Mouse (Mus musculus): ENCODE results near the gene Prkcz.
"Not testable (repeated sequence)": the region's sequence is repeated elsewhere in the genome, so short reads cannot be mapped to it uniquely, and the experiment has no call there.

Gene Prkcz

DNA sequence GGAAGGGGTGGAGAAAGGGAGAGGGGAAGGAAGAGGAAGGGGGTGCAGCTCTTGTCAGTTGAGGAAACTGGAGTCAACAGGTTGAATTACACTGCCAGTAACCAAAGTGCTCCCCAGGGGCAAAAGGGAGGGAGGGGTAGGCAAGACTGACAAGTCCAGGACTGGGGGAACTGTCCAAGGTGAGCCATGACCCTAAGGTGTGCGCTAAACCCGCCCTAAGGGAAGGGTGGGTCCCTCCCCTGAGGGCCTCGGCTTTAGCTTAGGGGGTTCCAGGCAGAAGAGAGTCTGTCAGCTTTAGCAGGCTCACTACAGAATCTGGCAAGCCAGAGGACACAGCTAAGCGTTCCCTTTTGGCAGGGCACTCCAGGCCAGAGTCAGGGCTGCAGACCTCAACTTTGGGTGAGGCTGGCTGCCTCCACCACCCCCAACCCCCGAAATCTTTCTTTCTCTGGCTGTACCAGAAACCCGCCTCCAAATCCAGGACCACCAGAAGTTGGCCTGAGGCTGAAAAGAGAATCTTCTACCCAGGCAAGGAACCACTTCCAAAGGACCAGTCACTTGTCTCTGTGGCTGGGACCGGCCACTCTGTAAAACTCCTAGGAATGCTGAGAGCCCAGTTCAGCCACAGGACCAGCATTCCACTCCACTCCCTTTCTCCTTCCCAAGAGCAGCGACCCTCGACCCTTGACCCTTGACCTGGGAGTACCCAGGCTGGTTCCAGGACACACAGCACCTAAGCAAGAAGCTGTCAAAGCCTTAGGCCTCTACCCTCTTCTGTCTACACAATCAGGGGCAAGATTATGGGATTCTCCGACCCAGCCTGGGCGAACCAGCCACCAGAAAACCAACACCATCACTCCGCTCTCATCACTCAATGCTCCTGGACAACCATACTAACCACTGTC lies 1.3 kb downstream of the Prkcz start:
- no peak for DNase-seq (ENCODE audit: low read depth in 1 of 2, low spot score in 2 of 2)

DNA sequence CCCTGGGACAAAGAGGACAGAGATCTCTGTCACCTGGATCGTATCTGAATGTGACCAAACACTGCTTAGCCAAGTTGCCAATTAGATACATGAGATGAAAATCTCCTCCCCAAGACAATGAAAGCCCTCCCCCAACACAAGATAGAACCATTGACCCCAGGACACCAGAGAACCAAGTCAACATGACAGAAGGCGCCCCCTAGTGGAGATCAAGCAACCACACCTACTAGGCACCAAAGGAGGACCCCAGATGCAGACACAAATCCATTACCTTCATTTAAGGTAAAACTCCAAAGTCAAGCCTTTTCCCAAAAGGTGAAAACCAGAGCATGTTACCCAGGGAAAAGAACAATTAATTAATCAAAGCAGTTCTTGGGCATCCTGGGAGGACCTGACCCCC lies 3.6 kb downstream of the Prkcz start:
- no peak for DNase-seq (ENCODE audit: low read depth in 1 of 2, low spot score in 2 of 2)

DNA sequence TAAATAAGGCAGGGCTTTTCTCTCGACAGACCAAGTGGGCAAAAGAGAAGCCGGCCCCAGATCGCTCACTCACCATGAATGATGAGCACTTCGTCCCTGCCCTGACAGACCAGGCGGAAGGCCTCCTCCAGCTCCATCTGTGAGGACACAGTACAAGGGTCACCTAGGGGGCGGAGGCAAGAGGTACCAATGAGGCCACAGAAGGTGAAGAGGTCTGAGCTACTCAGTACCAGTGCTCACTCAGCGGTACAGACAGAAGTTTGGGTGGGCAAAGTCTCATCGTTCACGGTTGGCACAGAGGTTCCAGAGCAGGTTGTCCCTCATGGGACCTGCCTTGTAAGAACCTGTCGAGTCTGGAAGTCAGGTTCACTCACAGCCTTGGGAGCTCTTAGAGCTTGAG lies 4.8 kb downstream of the Prkcz start:
- no peak for DNase-seq (ENCODE audit: low read depth in 1 of 2, low spot score in 2 of 2)

DNA sequence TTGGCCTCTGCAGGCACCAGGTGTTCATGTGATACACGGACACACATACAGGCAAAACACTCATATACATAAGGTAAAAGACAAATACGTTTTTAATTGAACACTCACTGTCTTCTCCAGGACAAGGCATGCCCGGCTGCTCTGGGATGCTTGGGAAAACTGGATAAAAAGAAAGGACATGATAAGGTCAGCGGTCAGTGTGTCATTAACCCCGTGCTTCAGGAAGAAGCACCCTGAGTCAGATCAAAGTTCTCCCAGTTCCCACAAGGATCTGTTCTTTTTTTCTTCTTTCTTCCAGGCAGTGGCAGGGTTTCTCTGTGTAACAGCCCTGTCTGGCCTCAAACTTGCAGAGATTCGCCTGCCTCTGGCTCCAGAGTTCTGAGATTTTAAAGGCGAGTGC lies 6.6 kb downstream of the Prkcz start:
- no peak for DNase-seq (ENCODE audit: low read depth in 1 of 2, low spot score in 2 of 2)

DNA sequence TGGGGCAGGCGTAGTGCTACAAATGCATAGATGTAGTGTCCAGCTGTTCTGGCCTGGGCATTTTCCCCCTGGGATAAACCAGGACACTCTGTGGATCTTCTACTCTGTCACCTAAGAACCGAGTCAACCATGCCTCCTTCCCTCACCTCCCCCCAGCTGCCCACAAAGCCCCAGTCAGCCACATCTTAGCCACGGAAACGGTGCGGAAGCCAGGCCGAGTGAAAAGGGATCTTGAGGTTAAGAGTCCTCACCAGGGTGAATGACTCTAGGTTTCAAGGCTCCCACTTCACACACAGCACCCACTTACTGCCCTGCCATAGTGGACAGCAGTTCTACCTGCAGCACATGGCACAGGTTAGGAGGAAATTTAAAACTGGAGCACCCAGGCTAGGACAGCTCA lies 7.1 kb downstream of the Prkcz start:
- no peak for DNase-seq (ENCODE audit: low read depth in 1 of 2, low spot score in 2 of 2)

DNA sequence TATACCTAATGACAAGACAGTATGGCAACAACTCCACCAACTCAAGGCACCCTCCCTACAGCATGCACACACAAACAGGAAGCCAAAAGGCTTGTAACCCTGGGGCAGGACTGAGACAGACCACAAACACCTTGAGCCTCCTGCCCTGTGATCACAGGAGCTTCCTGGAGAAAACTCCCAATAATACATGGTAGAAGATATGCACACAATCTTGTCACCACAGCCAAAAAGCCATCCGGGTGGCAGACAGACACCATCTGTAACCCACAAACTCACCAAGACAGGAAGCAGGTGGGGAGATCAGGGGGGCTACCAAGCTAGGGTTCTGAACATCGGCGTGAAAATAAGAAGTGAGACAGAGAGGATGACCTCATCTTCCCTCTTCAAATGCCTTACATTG lies 8.6 kb downstream of the Prkcz start:
- DNase-seq (ENCODE audit: low read depth in 1 of 2, low spot score in 2 of 2) = no peak

DNA sequence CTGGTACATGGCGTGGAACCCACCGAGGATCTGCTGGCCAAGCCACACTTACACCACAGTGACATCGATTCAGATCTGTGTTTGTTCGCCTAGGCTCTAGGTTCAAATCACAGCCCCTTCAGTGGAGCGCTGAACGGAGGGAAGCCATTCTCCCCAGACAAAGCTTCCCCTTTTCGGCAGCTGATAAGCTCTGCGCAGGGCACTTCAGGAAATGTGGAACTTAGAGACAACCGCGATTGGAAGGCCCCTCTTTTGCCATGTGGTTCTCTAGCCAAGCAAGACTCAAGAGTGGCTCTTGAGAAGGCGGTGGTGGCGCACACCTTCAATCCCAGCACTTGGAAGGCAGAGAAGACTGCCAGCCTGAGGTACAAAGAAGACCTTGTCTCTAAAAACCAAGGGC lies 14.8 kb downstream of the Prkcz start:
- no peak for DNase-seq (ENCODE audit: low read depth in 1 of 2, low spot score in 2 of 2)

DNA sequence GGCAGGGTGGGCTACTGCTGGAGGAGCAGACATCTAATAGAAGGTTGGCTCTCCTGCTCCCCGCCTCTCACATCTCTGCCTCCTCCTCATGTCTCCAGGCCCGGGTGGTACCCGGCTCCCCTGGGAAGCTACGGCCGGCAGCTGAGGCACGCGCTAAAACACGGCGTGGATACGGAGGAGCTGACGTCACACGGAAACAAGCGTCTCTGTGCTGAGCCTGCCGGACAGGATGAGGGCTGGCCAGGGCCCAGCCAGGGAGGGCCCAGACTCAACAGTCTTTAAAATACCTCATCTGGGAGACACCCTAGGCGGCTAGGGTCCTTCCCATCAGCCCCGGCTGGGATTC lies 15.6 kb downstream of the Prkcz start:
- DNase-seq (ENCODE audit: low read depth in 1 of 2, low spot score in 2 of 2) = no peak

DNA sequence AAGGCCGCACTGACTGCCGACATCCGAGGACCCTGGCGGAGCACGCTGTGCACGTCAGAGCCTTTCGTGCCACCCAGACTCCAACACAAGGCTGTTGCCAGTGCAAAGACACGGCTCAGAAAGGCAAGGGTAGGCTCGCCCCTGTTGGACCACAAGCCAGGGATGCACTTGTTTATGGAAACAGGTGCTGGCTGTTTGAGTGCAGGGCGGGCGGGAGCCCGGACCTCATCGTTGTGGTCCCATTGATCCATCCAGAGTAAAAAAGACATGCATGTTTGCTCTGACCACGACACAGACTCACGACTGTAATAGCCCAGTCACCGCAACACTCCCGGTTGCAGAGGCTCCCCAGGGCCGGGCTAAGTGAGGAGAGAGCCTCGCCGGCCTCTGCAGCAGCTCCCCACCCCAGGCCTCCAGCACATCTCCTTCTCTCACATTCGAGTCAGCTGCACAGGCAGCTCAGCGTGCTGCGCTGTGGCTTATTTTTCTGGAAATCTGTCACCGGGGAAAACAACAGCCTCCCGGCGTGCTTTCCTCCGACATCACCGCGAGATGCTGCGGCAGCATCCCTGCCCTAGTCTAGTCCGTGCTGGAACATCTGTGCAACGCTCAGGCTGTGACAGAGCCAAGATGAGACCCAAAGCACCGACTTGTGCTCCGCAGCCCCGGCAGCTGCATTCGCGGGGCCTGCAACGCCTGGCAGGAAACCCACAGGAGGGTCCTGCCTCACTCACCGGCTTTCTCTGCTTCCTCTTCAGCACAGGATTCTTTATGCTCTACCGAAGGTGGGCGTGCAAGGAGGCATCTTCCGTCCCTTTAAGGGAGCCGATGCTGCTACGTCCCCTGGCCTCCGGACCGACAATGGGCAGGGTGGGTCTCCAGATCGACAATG lies 16.2 kb downstream of the Prkcz start:
- DNase-seq (ENCODE audit: low read depth in 1 of 2, low spot score in 2 of 2) = no peak

DNA sequence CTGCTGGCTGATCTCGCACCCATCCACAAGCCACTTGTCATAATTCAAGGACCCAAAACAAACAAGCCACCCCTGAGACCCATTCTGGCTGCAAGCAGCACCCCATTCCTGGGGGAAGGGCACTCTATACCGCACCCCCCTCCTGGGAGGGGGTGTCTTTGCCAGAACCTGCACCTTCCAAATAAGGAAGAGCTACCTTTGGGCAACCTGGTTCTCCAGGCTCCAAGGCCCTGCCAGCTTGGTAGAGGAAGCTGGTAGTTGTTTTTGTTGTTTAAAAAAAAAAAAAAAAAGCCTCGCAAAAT lies 16.9 kb downstream of the Prkcz start:
- no peak for DNase-seq (ENCODE audit: low read depth in 1 of 2, low spot score in 2 of 2)

DNA sequence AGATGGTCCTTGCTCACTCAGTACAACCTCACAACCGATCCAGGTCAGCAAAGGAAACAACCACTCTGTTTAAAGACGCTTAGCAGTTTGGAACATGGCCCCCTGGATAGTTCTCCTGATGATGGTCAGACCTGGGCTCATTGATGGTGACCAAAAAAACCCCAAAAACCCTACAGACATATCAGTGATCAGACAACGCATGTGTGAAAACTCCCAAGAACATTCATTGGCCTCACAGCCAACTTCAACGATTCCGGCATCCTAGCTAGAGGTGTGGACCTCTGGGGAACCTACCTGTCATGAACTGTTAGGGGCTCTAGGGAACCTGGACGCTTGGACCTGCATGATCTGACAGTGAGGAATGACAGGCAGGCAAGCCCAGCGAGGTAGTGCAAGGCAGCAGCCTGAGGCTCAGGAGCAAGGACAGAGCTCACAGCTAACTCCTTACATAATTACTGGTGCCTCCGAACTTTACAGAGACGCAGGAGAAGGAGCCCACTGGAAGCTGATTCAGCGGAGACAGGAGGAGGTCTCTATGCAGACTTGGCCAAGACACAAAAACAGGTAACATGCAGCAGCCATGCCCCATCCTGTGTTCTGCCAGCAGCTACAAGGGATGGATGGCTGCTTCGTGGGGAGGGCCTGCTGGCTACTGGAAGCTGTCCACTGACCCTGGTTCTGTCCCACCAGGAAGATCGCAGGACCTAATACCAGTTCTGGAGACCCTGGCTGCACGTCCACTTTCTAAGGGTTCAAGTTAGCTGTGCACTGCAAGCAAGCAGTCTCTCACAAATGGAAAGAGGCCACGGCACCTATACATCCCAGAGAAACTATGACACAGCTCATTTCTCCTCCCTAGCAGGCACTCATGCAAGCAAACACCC lies 17.5 kb downstream of the Prkcz start:
- no peak for DNase-seq (ENCODE audit: low read depth in 1 of 2, low spot score in 2 of 2)

DNA sequence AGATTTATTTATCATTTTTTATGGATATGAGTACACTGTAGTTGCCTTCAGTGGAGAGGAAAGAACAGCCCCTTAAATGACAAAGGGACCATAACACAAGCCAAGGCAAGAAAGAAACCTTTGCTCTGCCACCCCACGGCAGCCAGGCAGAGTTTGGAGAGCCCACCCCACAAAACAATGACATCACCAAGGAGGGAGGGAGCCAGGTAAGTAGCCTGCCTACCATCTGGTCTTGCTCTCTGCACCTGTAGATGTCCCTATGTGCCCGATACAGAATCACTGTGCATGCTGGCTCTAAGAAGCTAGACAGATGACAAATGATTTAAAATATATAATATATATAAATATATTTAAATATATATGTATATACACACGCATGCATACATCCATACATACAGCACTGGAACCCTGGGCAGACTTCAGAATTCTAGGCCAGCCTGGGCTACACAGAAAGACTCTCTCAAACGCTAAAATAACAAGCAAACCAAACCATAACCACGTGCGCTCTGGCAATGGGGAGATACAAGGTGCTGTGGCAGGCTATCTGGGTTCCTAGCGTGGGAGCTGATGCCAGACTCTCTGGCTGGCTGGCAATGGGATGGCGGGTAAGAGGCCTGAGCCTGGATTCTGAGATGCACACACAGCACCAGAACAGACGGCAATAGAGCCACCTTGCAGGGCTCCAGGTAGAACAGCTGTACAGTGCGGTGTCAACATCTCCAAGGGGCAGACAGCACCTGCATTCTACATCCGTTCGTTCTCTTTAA lies 24.7 kb downstream of the Prkcz start:
- DNase-seq (ENCODE audit: low read depth in 1 of 2, low spot score in 2 of 2) = no peak

DNA sequence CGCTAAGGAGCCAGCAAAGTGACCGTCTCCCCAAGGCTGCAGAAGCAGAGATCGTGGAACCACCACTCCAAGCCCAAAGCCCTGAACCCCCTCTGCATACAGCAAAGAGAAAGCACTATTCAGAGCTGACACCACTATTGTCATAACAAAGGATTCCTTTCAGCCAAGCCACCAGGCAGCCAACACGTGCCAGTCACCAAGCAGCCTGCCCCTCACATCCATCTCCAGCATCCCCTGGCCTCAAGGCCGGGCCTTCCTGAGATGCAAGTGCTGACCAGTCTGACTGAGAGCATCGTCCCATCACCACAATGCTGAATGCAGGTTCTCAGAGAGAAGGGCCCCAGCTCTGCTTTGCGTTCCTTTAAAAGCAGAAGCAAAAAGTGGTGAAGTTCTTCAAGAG lies 28.9 kb downstream of the Prkcz start:
- DNase-seq (ENCODE audit: low read depth in 1 of 2, low spot score in 2 of 2) = no peak

DNA sequence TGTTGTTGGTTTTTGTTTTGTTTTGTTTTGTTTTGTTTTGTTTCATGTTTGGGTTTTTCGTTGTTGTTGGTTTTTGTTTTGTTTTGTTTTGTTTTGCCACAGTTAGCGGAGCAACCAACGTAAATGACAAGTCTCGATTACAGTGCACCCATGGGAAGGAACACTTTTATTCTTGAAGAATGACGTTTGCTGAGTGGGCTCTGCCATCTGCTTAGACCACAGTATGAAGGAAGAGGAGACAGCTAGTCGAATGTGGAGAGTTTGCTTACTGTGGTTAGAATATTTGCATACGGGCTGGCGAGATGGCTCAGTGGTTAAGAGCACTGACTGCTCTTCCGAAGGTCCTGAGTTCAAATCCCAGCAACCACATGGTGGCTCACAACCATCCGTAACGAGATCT lies 32.8 kb downstream of the Prkcz start:
- not testable (repeated sequence) for DNase-seq (ENCODE audit: low read depth in 1 of 2, low spot score in 2 of 2)

DNA sequence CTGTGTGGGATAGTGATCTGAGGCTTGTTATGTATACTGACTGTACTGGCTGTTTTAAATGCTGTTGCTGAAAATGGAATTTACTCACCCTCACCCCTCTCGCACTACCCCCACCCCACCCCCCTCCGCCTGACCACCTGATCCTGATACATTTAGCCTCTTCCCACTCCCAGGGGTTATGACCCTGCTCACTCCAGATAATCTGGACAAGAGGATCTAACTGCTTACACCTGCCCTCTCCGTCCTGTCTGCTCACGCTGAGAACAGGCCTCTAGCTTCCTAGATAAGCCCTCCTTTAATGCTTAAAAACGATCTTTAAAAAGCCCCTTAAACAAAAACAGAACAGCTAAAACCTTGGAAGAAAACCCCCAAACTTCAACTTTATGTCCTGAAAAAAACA lies 35.4 kb downstream of the Prkcz start:
- no peak for DNase-seq (ENCODE audit: low read depth in 1 of 2, low spot score in 2 of 2)

DNA sequence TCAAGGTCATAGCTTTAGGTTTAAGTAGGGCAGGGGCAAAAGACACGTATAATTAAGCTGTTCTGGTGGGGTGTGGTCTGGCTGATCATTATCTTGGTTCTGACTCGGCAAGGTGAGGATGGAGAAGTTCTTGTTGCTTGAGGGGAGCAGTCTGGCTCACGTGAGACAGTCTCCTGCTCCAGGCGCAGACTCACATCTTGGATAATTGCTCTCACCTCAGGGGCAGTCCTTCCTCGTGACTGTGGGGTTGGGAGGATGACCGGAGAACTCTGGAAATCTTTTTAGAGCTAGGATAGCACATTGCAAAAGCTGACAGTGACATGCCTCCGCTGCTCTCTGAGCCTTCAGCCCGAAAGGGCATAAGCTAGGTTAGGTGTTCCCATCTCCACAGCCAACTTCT lies 36.6 kb downstream of the Prkcz start:
- no peak for DNase-seq (ENCODE audit: low read depth in 1 of 2, low spot score in 2 of 2)

DNA sequence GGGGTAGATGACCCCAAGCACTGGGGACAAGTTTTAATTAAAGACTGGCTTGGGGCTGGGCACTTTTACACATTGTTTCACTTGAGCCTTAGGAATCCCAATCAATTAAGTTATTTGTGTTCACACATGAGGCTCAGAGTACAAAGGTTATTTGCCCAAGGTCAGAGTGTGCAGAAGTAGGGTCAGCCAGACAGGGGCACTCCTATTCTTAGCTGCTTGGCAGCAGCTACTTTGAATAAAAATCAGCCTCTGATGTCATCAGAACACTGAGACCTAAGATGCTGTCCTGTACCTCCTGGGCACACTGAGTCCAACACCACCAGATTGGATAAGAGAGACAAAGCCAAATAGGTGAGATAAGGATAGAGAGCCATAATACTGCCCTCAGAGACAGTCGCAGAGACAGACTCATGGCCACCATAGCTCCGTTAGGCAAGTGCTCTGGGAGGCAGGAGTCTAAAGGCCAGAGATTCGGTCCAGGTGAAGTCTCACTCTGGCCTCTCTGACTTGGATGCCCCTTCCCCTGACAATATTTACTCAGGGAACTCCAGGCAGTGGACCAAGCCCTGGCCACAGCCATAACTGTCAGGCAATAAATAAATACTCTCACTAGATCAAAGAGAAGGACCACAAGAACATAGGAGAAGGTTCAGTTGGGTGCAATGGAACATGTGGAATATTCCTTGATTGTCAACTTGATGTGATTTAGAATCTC lies 37.9 kb downstream of the Prkcz start:
- no peak for DNase-seq (ENCODE audit: low read depth in 1 of 2, low spot score in 2 of 2)

DNA sequence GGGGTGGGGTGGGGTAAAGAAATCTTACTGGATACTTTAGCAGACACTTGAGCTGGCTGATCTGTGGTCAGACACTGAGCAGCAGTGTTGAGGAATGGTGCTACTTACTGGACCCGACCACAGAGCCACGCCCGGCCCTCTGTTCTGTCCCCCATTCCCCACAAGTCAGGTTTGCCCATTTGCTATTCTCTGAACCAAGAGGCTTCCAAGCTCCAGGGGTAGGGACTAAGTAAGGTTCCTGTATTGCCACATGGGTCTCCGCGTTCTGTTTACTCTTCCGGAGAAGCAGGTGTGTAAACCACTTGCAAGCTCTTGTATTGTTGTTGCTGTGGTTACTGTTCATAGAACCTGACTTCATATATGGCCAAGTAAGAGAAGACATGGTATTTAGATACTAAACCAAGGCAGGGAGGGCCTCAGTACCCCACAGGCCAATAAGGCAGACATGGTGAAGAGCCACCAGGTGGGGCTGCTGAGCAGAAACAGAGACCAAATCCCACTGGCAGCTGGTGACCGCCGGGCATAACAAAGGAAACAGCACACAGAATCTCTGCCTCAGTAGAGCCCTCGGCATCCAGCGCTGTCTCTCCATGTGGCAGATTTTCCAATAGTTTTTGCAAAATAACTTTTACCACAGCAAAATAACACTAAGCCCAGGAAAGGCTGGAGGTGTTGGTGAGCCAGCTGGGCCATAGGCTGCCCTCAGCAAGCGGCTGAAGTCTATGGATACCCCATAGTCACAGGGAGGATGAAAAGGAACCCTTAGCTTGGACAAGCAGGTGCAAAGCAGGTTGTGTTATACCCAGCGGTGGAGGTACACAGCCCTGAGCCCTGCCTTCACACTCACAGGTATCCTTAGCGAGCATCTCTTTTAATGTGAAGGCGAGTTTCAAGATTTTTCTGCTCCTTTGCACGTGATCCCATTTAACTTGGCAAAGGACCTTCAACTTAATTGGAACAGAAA lies 40.6 kb downstream of the Prkcz start:
- no peak for DNase-seq (ENCODE audit: low read depth in 1 of 2, low spot score in 2 of 2)

DNA sequence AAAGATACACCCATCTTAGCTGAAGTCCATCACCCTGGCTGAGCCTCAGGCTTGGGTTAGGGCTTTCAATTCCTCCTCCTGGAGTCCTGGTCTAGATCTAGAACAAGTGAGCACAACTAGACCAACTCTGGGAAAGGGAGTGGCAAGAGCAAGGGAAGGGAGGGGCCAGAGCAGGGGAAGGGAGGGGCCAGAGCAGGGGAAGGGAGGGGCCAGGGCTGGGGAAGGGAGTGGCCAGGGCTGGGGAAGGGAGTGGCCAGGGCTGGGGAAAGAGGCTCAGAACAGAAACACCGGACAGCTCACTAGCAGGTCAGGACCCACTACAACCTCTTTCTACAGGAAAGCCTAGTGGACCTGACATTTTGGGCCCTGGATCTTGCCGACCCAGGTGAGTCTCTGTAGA lies 42.9 kb downstream of the Prkcz start:
- DNase-seq (ENCODE audit: low read depth in 1 of 2, low spot score in 2 of 2) = no peak

All from monocyte, adult 2 months (primary cell).